Mouse (Mus musculus): ENCODE results near the gene Lrp11. TPM values are rescaled to one million over a fixed set of nuclear protein-coding genes. Genes with fewer than 3 reads are reported as not detected.
"Not testable (repeated sequence)": the region's sequence is repeated elsewhere in the genome, so short reads cannot be mapped to it uniquely, and the experiment has no call there.

Gene Lrp11
- polyA plus RNA-seq, 1 experiment from 2014 or later = 19.3 TPM

DNA sequence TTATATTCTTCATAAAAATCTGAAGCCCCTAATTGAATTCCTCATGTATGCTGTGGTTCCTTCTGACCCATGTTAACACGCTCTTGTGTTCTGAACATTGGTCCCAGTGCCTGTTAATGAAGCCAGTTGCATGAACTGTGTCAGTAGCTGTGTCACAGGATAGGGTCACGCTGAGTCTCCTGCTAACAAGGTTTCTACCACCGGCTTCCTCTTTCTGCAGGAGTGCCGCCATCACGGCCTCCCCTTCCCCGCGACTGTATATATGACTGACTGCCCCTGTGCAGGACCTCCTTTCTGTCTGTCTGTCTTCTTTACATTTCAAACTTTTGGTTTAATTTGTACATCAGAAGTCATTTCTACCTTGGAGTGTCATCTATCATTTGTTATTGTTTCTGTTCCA is 8.6 kb downstream of the Lrp11 start:
- ATAC-seq (no peak), DNase-seq (ENCODE audit: low read depth, low spot score) (no peak)
- POLR2A ChIA-PET = no interaction called here
- in situ Hi-C loops (cut with MboI; ENCODE audit: low pct_unique_long_range_greater_than_20kb) = no loop called here
- H3K27me3 ChIP-seq = no peaks in the 10 kb centered on the region
- CTCF ChIA-PET = interaction anchor here (1.4 to 4.2 kb wide), 3 partner anchors 8 to 128 kb away, joined by 4 to 17 read pairs (median 5); partner anchors contain the start of gene Lrp11
- TF ChIP-seq CTCF (IDR thresholded peaks at IDR 0.05) = no peak

DNA sequence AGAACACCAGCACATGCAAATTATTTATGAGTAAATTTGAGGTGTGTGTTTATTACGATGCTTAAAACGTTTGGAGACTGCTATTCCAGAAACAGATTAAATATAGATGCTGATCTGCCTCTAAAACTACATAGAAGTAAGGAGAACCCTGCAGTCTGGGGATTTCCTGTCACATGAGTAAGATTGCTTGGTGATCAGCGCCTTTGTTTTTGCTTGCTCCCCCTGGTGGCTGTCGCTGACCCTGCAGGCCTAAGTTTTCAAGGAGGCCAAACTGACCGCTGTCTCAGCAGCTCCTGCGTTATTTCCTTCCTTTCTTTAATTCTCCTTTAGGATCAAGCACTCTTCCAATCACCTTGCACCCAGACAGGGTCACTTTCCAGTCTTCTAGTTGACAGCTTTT is 11.0 kb downstream of the Lrp11 start:
- no peak for DNase-seq (ENCODE audit: low read depth, low spot score)
- ChIA-PET CTCF (interaction anchor here (1.6 to 4.2 kb wide), 4 partner anchors 11 to 131 kb away, joined by 4 to 17 read pairs (median 10); partner anchors contain the start of gene Lrp11), POLR2A (interaction anchor here (0.6 kb wide), 1 partner anchor 131 kb away, joined by 3 read pairs; no protein-coding TSS in a partner anchor)
- peak; percentile 86 for ATAC-seq
- peak; percentile 95 for TF ChIP-seq CTCF (IDR thresholded peaks at IDR 0.05)
- in situ Hi-C loops (cut with MboI; ENCODE audit: low pct_unique_long_range_greater_than_20kb) = no loop called here
- no peaks in the 10 kb centered on the region for H3K27me3 ChIP-seq

DNA sequence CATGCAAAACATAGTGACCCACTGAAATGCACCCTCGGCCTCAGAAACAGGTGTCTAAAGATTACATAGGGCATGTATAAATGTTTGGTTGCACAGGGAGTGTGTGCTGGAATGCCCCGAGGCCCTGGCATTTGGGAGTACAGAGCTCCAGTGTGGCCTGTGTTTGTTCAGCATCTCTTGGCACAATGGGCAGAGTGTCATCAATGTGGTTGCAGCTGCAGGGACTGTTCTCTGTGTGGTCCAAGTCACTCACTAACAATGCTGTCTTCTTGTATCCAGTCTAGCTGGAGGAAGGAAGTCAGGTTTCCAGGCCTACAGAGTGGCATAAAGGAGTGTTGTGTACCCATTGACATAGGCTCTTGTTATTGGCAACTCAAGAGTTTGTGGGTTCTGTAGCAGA is 15.6 kb downstream of the Lrp11 start:
- TF ChIP-seq CTCF (IDR thresholded peaks at IDR 0.05) = no peak
- H3K27me3 ChIP-seq = no peaks in the 10 kb centered on the region
- CTCF ChIA-PET = no interaction called here
- POLR2A ChIA-PET = no interaction called here
- DNase-seq (ENCODE audit: low read depth, low spot score) (no peak), ATAC-seq (no peak)
- in situ Hi-C loops (cut with MboI; ENCODE audit: low pct_unique_long_range_greater_than_20kb) = no loop called here

- TF ChIP-seq CTCF (IDR thresholded peaks at IDR 0.05) = no peak
- no peak for DNase-seq (ENCODE audit: low read depth, low spot score)
- ATAC-seq = no peak
- in situ Hi-C loops (cut with MboI; ENCODE audit: low pct_unique_long_range_greater_than_20kb) = no loop called here
- no peaks in the 10 kb centered on the region for H3K27me3 ChIP-seq
- POLR2A ChIA-PET = no interaction called here
- CTCF ChIA-PET = no interaction called here
These were observed 16.8 kb downstream of the Lrp11 start for GRCm38 (mm10) chr10:7606437-7606836.

GRCm38 (mm10) chr10:7608611-7609010 is 19.0 kb downstream of the Lrp11 start:
- H3K27me3 ChIP-seq = no peaks in the 10 kb centered on the region
- ChIA-PET CTCF (interaction anchor here (1.0 kb wide), 1 partner anchor 10 kb away, joined by 4 read pairs; no protein-coding TSS in a partner anchor), POLR2A (no interaction called here)
- in situ Hi-C loops (cut with MboI; ENCODE audit: low pct_unique_long_range_greater_than_20kb) = no loop called here
- TF ChIP-seq CTCF (IDR thresholded peaks at IDR 0.05) = no peak
- DNase-seq (ENCODE audit: low read depth, low spot score) = no peak
- no peak for ATAC-seq

DNA sequence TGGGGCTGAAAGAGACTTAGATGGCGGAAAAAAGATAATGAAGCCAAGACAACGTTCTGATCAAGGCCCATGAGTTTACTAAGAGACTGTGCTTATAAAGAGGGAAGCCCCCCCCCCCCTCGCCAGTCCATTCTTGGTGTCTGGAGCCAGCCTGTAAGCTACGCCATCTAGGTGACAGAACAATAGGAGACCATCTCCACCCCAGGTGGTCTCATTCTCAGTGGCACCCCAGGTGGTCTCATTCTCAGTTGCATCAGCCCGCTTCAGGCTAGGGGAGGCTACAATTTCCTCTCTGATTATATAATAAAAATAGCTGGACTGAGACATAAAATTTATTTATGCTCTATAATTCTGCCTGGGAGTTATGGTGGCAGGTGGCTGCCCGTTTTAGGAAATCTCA is 22.0 kb downstream of the Lrp11 start:
- no peaks in the 10 kb centered on the region for H3K27me3 ChIP-seq
- in situ Hi-C loops (cut with MboI; ENCODE audit: low pct_unique_long_range_greater_than_20kb) = no loop called here
- DNase-seq (ENCODE audit: low read depth, low spot score) (no peak), ATAC-seq (no peak)
- ChIA-PET POLR2A (no interaction called here), CTCF (no interaction called here)
- TF ChIP-seq CTCF (IDR thresholded peaks at IDR 0.05) = no peak

DNA sequence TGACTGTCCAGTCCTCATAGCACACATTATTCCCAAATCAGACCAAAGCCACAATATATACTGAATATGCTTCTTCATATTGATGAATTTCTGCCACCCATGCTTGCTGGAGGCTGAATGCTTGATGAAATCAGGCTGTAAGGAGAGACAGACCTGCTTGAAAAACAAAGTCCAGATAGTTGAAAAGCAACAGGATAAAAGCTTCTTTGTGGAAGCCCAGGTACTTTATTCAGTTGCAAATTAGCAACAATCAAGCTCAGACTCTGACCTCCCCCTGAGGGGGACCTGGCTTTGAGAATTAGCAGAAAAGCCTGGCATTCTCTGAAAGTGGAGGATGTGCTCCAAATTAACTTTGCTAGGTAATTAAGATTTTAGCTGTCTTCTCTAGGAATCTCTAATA is 22.6 kb downstream of the Lrp11 start:
- CTCF ChIA-PET; in situ Hi-C loops (cut with MboI; ENCODE audit: low pct_unique_long_range_greater_than_20kb); H3K27me3 ChIP-seq; ATAC-seq; DNase-seq (ENCODE audit: low read depth, low spot score); POLR2A ChIA-PET: not testable (repeated sequence)

DNA sequence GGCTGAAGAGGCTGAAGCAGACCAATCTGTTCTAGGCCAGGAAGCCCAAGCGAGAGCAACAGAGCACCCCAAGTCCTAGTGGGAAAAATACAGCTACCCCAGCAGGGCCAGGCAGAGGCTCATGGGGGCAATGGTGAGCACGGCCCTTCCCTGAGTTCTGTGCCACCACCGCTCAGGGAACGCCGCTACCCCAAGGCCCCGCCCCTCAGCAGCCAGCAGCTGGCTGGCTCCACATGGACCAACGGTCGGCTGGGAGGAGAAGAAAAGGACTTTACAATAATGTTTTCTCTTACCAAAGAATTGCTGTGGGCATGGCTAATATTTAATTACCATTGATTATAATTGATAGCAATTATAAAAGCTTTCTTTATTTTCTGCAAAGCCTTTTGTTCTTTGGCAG is 25.2 kb downstream of the Lrp11 start:
- POLR2A ChIA-PET = no interaction called here

GRCm38 (mm10) chr10:7617146-7617545 is 27.5 kb downstream of the Lrp11 start:
- H3K27me3 ChIP-seq; CTCF ChIA-PET; DNase-seq (ENCODE audit: low read depth, low spot score); in situ Hi-C loops (cut with MboI; ENCODE audit: low pct_unique_long_range_greater_than_20kb); ATAC-seq: not testable (repeated sequence)
- POLR2A ChIA-PET = interaction anchor here (1.4 kb wide), 1 partner anchor 27 kb away, joined by 3 read pairs; no protein-coding TSS in a partner anchor

More for the DNA sequence above, 25.2 kb downstream of the Lrp11 start:
- TF ChIP-seq CTCF (IDR thresholded peaks at IDR 0.05) = no peak
- ATAC-seq = no peak
- in situ Hi-C loops (cut with MboI; ENCODE audit: low pct_unique_long_range_greater_than_20kb) = no loop called here
- CTCF ChIA-PET = interaction anchor here (0.9 to 2.2 kb wide), 2 partner anchors 11 to 14 kb away, joined by 3 to 8 read pairs; no protein-coding TSS in a partner anchor
- DNase-seq (ENCODE audit: low read depth, low spot score) = no peak
- H3K27me3 ChIP-seq = no peaks in the 10 kb centered on the region

- ATAC-seq; H3K27me3 ChIP-seq; CTCF ChIA-PET; DNase-seq (ENCODE audit: low read depth, low spot score); in situ Hi-C loops (cut with MboI; ENCODE audit: low pct_unique_long_range_greater_than_20kb): not testable (repeated sequence)
- TF ChIP-seq CTCF (IDR thresholded peaks at IDR 0.05) = peak; percentile 6
- POLR2A ChIA-PET = interaction anchor here (1.4 kb wide), 1 partner anchor 28 kb away, joined by 3 read pairs; no protein-coding TSS in a partner anchor
These were observed 28.0 kb downstream of the Lrp11 start for GRCm38 (mm10) chr10:7617556-7617955.

DNA sequence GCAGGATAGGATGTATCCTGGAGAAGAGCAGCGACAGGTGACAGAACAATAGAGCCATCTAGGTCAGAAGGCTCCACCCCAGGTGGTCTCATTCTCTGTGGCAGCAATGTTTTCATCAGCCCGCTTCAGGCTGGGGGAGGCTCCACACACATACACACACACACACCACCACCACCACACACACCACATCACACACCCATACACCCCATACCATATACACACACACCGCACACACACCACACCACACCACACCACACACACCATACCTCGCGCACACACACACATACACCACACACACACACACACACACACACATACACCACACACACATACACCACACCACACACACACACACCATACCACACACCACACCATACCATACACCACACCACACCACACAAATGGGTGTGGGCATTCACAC is 30.2 kb downstream of the Lrp11 start:
- CTCF ChIA-PET = no interaction called here
- no peak for TF ChIP-seq CTCF (IDR thresholded peaks at IDR 0.05)

DNA sequence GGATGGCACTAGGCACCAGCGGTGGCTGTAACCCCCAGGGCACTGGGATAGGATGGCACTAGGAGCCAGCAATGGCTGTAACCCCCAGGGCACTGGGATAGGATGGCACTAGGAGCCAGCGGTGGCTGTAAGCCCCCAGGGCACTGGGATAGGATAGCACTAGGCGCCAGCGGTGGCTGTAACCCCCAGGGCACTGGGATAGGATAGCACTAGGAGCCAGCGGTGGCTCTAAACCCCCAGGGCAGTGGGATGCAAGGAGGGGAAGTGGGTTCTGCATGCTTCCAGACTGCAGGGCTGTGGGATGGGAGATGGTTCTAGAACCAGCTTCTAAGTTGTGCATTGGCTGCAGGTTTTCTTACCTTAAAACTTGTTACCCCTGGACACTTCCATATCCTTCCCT is 31.1 kb downstream of the Lrp11 start:
- no peak for ATAC-seq

More for the DNA sequence above, 30.2 kb downstream of the Lrp11 start:
- no peaks in the 10 kb centered on the region for H3K27me3 ChIP-seq
- DNase-seq (ENCODE audit: low read depth, low spot score) (no peak), ATAC-seq (no peak)
- POLR2A ChIA-PET = no interaction called here
- in situ Hi-C loops (cut with MboI; ENCODE audit: low pct_unique_long_range_greater_than_20kb) = no loop called here

More for the DNA sequence above, 31.1 kb downstream of the Lrp11 start:
- H3K27me3 ChIP-seq = no peaks in the 10 kb centered on the region
- no peak for TF ChIP-seq CTCF (IDR thresholded peaks at IDR 0.05)
- ChIA-PET CTCF (no interaction called here), POLR2A (interaction anchor here (0.5 kb wide), 1 partner anchor 333 kb away, joined by 9 read pairs; no protein-coding TSS in a partner anchor)
- in situ Hi-C loops (cut with MboI; ENCODE audit: low pct_unique_long_range_greater_than_20kb) = no loop called here
- no peak for DNase-seq (ENCODE audit: low read depth, low spot score)
